Mouse (Mus musculus): ENCODE data around the gene Hsd17b13. TPM values are rescaled to one million over a fixed set of nuclear protein-coding genes. Genes with fewer than 3 reads are reported as not detected.
"Not testable (repeated sequence)": the region's sequence is repeated elsewhere in the genome, so short reads cannot be mapped to it uniquely, and the experiment has no call there.

The Hsd17b13 gene
- total and polyA plus RNA-seq, 3 experiments: 1.4 TPM; not detected in 2

GRCm38 (mm10) chr5:103980705-103981560, 3.7 kb upstream of the Hsd17b13 start:
- DNase-seq: no peak

DNA sequence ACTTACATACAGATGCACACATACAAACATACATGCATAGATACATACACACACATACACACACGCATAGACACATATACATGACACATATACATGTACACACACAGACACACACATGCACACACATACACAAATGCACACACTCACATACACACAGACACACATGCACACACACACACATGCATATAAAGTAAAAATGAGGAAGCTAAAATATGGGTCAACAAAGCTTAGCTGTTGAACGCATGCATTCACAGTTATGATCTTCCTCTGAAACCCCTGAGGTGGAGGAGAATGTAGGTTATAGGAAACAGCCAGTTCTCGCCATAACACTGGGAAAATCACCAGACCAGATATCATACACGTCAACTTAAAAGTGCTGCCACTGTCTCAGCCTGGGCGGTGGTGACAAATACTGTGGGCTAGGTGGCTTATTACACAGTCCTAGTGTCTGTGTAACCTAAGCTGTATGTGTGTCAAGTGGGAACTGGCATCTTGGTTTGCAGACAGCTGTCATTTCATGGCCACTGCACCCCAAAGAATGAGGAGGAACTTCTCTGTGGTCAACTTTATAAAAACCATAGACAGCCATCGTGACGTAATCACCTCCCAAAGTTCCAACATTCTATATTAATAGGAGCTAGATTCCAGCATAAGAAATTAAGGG, 829 bp upstream of the Hsd17b13 start:
- DNase-seq: no peak

DNA sequence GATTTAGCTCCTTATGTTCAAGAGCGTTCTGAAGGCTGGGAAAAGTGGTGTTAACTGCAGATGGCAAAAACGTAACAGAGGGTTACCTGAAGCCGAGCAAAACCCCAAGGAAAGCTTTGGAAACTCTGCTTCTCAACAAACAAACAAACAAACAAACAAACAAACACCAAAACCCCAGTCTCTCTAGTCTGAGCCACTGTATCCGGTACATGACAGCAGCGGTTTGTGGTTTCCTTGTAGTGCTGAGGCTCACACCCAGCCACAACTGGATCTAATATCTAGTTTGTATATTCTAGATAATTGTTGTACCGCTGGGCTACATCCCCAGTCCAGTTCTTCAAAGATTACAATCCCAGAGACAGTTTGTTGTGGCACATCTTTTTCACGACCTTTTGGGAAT, 1.5 kb downstream of the Hsd17b13 start:
- DNase-seq: no peak

DNA sequence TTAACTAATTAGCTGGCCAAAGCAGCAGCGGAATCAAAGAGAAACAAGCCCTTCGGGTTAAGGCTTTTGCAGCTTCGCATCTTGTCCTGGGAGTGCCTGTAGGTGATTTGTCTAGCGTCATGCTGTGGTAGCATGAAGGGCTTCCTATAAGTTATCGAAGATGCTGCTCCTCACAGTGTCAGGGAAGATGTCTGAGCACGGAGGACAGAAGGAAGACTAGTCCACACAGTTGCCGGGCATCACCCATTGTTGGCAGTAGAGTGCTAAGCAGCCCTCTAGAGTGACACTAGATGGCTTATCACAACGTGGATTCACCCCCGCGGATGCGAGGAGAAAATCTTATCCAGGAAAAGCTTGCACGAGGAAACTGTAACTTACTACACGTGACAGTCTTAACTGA, 4.4 kb downstream of the Hsd17b13 start:
- DNase-seq: no peak

- DNase-seq: no peak
These were observed 4.8 kb downstream of the Hsd17b13 start for GRCm38 (mm10) chr5:103972379-103972778.

GRCm38 (mm10) chr5:103971051-103971450, 6.2 kb downstream of the Hsd17b13 start:
- DNase-seq: no peak

GRCm38 (mm10) chr5:103962935-103963429, 14.2 kb downstream of the Hsd17b13 start:
- no peak for DNase-seq

DNA sequence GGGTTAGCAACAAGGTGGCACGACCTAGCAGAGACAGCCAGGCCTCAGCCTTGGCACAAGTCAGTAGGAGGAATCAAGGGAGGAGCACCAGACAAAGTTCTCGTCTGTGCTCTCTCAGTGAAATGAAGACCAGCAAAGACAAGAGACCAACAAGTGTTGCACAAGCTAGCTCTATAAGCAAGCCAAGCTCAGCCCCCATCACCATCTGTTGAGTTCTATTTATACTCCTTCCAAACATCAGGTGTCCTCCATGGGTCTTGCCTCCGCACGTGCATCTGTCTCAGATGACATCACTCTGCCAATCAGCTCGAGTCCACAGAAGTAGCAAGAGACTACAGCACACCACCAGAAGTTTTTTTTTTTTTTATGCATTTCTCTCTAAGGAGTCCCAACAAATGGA, 22.6 kb downstream of the Hsd17b13 start:
- DNase-seq: no peak

DNA sequence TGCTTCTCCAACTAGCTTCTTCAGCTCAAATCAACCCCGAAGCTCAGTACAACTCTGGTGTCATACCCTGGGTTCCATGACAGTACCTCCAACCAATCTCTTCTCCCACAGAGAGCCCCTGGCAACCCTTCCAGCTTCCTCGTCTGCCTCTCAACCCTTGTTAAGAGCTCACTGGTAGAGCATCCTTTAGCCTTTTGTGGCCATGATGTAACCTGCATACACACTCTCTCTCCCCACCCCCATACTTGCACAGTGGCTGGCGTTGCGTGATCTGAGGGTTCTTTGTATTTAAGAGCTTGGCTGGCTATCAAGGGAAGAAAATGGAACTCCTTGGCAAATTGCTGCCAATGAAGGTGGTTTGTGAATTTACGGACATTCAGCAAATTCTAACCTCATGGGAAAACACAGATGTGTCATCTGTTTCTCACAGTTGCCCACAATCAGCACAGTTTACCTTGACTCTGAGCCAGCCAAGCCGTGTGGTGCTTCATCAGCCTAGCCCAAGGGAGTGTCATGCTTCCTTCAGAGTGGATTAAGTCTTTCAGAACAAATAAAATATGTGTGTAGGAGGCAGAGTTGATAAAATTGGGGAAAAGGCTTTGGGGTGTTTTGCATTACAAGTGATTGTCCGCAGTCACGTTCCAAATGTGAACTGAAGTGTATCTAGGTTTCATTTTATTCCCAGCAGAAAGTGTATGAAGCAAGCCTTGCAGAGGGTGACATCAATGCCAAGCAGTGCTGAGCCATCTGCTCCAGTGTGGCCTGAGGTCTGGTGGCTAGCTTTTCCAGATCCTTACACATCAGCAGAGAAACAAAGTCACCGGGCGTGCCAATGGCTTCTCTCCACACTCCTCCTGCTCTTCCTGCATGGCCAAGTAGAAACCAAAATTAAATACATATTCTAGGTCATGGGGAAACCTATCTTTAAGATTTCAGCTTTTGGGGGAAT, 23.8 kb downstream of the Hsd17b13 start:
- DNase-seq: peak; percentile 35

GRCm38 (mm10) chr5:103950138-103950537, 27.1 kb downstream of the Hsd17b13 start:
- not testable (repeated sequence) for DNase-seq

- no peak for DNase-seq
These were observed 34.0 kb downstream of the Hsd17b13 start for GRCm38 (mm10) chr5:103943183-103943582.

- no peak for DNase-seq
These were observed 37.4 kb downstream of the Hsd17b13 start for GRCm38 (mm10) chr5:103939856-103940255.

- no peak for DNase-seq
These were observed 37.9 kb downstream of the Hsd17b13 start for GRCm38 (mm10) chr5:103939350-103939652.

GRCm38 (mm10) chr5:103938547-103939349, 38.5 kb downstream of the Hsd17b13 start:
- no peak for DNase-seq

- peak; percentile 13 for DNase-seq
These were observed 40.2 kb downstream of the Hsd17b13 start for GRCm38 (mm10) chr5:103936906-103937589.

DNA sequence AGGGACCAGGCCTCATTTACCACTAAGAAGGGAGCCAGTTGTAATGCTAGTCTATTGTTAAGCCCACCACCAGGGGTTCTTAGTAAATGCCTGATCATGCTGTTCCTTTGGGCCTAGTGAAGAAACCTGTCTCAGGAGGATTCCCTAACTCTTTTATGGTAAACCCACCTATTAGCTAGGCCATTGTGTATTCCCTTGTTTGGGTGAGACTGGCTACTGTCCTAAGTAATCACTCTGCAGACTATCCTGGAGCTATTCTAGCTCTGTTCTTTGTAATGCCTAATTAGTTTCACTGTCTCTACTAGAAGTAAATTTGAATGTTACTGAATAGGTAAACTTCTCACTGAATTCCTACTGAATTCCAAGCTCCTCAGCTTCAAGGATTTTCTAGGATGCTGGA, 45.3 kb downstream of the Hsd17b13 start:
- DNase-seq: not testable (repeated sequence)

- no peak for DNase-seq
These were observed 46.7 kb downstream of the Hsd17b13 start for GRCm38 (mm10) chr5:103930511-103930910.

DNA sequence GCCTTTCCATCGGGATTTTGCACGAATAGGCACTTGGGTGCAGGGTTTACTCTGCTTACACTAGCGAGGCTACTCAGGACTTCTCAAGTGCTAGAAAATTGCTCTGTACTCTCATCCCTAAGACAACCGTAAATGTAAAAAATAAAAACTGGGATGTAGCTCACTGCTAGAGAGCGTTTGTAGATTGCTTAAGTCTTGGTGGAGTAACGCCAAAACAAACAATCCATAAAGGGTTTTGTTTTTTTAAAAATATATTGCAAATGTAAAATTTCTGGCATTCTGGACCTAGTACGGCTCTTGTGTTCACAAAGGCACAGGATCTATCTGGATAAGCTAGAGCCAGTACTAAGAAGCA, 49.0 kb downstream of the Hsd17b13 start:
- no peak for DNase-seq

DNA sequence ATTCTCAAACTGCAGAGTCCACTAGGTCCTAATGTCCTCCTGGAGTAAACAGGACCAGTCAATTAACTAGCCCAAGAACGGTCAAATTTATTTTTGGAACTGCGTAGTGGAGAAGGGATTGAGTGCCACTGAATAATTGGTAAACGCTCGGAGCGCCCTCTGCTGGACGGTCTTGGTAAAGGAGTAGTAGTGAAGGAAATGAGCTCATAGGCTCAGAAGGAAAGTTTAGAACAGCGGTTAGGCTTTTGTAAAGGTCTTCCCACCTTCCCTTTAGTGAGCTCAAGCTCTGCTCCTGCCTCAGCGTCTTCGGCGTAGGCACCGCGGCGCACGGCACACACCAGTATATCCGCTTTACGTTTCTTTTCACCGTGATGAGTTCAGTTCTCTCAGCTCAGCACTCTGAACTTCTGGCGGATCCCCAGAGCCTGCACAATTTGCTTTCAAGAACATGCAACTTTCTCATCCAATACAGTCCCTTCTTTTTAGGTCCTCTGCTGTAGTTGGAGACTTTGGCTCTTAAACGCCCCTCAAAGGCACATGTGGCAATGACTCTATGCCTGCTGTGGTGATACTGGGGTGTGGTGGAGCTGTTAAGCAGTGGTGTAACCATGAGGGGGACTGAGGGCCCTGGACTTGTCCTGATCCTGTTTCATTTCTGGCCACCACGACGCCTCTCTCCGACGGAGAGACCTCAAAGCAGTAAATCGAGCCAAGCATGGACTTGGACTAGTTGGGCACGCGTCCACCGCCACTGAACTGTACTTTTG, 49.6 kb downstream of the Hsd17b13 start:
- DNase-seq: peak; percentile 86

GRCm38 (mm10) chr5:103926398-103926797, 50.8 kb downstream of the Hsd17b13 start:
- DNase-seq: no peak
